Mouse (Mus musculus) gastrocnemius, postnatal 10 days (tissue): ENCODE measurements around the gene Etnk2. TPM values are rescaled to one million over a fixed set of nuclear protein-coding genes. Genes with fewer than 3 reads are reported as not detected.

ENCODE experiments used
- DNase-seq: peaks from one replicate; pipeline ENCODE4 v3.0.0; 2021; ENCODE audit warnings: mixed read lengths
- total RNA-seq, 2 experiments: library from RNA; stranded (reverse); gene quantifications; 2 replicates each; pipeline ENCODE4 v1.2.3; 2021

Etnk2 gene
- total RNA-seq, 2 experiments from 2014 or later = 0.19 to 0.47 TPM

DNA sequence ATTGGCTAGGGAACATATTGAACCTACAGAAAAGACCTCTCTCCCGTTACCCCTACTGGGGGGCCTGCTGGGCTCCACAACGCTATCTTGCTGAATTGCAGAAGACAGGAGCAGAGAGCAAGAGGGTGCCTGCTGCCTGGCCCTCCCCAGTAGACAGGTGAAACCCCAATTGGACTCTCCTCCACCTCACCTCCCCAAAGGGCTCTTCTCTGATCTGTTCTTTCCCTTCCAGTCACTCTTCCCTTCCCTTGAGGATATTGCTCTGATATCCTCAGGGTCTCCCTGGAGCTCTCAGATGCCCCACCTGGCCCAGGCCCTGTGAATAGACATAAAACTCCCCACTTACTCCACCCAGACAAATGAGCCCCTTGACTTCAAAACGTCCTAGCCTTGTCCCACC lies 53.7 kb downstream of the Etnk2 start:
- no peak for DNase-seq

DNA sequence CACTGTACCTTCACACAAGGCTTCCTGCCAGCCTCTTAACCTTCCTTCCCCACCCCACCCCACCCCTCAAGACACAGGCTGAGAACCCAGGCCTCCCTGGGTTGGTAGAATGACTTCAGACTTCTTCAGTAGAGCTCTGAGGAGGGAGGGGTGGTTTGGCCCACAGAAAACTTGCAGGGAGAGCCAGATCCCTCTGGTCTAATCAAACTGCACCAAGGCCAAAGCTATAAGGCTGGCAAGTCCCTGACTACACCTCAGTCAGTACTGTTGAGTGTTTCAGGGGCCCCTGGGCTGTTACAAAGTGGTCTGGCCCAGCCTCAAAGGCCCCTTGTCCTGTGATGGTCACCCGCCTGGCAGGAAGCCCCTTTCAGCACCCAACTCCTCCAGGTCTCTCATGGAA lies 54.2 kb downstream of the Etnk2 start:
- no peak for DNase-seq

DNA sequence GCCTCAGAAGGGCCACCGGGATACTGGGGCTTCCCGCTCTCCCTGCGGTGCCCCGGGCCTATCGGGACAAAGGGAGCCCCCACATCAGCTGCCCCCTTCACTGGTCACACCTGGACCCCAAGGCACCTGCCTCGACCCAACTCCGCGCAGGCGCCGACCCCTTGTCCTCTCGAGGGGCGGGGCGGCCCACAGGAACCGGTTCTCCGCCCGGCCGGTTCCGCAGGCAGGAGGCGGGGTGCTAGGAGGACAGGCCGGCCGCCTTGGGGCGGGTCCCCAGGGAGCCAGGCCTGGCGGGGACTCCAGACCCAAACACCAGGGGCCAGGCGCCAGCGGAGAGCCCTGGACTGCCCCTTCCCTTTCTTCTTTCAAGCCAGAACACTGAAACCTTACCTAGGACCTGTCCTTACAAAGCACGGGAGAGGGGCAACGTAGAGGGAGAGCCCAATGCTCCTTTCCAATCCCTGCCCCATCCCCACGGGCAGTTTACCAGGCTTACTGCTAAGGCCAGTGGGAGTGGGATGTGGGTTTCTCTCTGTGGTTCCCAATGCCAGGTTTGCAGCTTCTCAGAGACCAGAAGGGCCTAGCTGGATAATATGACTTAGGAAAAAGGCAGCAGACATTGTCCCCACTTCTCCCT lies 54.9 kb downstream of the Etnk2 start:
- peak; percentile 63 for DNase-seq

DNA sequence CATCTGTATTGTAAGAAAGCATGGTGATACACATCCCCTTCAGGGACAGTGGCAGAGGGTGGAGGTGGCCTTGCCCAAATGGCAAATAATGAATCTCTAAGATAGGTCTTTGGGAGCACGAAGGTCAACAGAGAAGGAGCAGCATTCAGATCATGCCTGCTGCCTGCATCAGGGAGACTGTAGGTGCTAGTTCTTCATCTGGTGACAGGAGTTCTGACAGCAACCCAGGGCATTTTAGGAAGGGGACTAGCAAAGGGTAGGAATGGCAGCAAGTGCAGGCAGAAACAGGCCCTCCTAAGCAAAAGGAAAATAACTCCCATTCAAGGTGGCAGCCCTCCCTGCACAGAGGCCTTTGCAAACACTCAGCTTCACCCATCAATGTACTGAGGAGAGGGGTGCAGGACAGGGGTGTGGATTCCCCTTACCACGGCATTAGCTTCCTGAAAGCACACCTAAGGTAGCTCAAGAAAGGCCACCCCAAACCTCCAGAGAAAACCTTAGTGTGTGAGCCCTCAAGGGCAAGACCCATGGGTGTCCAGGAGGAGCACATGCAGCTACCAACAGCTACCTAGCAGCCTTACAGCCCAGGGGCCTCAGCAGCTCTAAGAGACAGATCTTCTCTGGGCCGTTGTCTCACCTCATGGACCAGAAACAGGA lies 55.9 kb downstream of the Etnk2 start:
- DNase-seq = no peak

DNA sequence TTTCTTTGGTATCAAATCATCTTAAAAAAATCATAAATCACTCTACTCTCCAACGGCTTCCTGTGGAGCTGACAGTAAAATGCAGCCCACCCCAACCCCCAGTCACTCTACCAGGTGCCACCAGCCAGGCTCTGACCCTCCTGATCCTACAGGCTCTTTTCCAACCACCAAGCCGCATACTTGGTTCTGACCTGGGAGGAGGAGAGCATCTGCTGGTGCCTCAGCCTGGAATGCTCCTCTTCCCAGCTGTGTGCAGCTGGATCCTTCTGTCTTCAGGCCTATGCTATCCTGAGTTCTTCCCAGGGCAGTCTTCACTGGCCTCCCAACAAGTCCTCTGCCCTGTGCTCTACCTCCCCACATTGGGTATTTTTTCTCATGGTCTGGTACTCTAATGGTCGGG lies 57.1 kb downstream of the Etnk2 start:
- DNase-seq = no peak

DNA sequence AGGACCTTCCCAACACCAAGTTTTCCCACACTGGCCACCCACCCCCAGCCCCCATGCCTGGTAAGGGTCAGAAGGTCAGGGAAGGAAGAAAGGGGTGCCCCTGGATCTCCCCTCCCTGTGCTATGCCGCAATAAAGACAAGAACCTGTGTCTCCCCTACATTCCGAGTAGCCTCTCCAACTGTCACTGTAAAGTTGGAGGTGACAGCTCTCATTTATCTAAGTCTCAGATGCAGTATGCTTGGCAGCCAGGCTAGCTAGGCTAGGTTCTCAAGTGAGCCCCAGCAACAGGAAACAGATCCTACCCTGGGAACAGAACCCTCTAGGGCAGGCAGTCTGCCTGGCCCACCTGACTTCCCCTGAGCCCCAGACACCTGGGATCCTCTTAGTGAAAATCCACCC lies 57.7 kb downstream of the Etnk2 start:
- no peak for DNase-seq

DNA sequence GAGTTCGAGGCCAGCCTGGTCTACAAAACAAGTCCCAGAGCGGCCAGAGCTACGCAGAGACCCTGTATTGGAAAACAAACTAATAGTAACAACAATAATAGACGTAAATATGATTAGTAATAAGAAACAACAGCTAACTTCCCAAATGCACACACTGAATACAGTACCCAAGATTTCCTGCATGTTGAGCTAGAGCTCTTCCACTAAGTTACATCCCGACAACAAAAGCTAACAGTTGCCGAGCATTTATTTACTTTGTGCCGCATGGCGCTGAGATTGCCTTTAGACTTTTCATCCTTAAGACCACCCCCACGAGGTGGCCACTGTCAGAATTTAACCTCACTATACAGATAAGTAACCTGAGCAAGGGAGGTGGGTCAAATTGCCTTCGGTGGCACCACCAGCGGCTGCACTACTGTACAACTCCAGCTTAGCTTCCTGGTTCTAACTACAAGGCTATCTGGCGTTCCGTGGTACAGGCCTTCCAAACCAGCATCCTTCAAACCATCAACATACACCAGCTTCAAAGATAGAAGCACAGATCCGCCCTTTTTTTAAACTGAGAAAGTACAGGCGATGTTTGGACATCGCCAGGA lies 58.7 kb downstream of the Etnk2 start:
- no peak for DNase-seq

DNA sequence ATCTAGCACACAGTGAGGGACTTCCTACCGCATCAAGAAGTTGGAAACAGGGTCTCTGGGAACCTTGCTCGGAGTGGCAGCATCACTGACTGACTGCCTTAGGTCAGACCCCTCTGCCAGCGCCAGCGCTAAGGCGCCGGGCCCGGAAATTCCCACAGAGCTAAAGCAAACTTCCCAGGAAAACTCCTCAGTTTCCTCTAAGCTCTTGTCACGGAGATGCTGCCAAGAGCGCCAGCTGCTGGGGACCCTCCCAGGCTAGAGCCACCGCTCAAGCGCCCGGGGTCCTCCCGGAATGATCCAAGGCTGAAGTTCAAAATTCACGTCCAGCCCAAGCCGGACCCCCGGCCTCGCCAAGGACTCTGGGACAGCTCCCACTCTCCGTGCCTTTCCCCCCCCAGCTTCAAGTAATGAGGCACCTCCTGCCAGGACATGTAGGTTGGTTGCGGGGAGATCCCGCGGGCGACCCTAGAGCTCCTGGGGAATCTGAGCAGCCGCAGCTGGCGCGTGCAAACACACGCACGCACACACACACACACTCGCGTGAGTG lies 59.3 kb downstream of the Etnk2 start:
- no peak for DNase-seq

DNA sequence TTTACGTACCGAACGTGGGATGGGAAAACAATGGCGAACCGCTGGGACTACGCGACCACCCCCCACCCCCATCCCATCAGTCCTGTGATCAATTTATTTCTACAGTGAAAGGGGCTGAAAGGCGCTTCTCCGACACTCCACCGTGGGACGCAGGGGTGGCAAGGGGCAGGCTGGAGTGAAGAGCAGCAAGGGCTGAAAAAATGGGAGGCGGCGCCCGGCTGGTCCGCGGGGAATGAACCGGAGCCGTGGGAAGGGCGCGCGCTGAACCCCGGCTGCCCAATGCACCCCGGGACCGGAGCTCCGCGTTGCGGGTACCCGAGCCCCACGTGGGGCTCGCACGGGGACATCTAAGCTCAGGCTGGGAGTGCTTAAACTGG lies 59.8 kb downstream of the Etnk2 start:
- peak; percentile 39 for DNase-seq

DNA sequence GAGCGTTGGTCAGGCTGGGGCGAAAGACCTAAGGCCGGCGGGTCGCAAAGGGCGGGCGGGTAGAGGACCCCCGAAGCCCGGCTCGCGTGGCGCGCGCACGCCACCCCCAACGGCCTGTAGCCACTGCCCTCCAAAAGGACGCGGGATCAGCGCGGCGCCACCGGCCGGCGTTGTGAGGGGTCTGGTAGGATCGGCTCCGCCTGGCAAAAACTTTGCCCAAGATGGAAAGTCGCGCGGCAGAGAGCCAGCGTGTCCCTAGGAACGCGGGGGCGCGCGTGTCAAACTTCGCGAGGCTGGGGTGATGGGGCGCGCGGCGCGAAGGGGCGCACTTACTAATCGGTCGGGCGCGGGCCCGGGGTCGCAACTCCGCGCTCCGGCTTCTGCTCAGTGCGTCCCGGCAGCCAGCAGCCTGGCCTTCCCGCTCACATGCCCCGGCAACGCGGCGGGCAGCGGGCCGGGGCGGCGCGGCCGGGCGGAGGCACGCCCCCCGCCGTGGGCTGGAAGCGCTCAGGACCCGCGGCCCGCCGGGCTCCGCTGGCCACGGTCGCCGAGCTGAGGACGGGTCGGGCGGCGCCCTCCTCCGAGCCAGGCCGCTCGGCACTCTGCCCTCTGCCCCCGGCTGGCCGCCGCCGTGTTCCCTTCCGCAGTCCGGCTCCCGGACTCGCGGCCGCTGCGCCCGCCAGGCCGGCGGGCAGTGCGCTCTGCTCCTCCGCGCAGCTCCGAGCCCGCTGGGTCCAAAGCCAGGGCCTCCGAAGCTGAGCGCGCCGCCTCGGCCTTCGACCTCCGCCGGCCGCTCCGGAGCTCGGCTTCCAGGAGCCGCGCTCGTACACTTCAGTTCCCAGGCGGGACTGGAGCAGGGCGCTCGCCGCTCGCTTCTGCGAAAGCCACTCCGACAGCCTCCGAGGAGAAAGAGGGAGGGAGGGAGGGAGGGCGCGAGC lies 60.4 kb downstream of the Etnk2 start, which contains the start of gene Sox13:
Gene Sox13, minus strand, starts transcription at position 835 of the 938 bp plus-strand sequence.
- peak; percentile 68 for DNase-seq

DNA sequence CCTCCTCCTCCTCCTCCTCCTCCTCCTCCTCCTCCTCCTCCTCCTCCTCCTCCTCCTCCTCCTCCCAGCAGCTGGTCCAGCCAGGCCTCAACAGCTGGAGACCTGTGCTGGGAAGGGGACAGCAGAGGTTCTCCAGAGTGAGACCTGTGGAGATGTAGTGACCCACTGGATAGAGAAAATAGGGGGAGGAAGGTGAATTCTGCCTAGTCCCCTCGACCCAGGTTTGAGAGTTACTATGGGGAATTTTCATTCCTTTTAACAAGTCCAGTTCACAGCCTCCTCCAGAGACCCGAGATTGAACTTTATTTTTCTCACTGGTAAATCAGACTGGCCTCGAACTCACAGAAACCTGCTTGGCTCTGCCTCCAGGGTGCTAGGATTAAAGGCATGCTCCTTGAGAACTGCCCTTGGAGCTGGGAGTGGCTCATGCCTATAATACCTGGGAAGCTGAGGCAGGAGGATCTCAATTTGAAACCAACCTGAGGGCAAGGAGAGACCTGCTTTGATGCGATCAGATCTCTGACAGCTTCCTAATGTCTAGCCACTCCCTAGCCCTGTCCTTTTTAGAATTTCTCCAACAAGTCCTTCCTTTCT lies 61.3 kb downstream of the Etnk2 start:
- DNase-seq = no peak

Other genes with a start within 250 kb of the Etnk2 start
- 10 to 100 TPM; 28.6 to 36.3 TPM for gene Ppp1r15b, start 232.4 kb upstream of the Etnk2 start, total RNA-seq
- 10 to 100 TPM; 17.2 to 23.3 TPM for gene Plekha6, start 199.4 kb upstream of the Etnk2 start, total RNA-seq
- gene Golt1a, start 53.8 kb upstream of the Etnk2 start, total RNA-seq = not detected
- not detected for gene Kiss1, start 41.7 kb upstream of the Etnk2 start, total RNA-seq
- gene Ren1, start 13.1 kb upstream of the Etnk2 start, total RNA-seq = not detected
- 10 to 100 TPM; 10.1 to 15.9 TPM for gene Sox13, start 60.8 kb downstream of the Etnk2 start, total RNA-seq
- 100 to 1,000 TPM in 1 of 2 experiments, 10 to 100 TPM in 1; 88.0 to 102 TPM for gene Snrpe, start 246.7 kb downstream of the Etnk2 start, total RNA-seq